Mouse (Mus musculus) lung, postnatal 0 days (tissue): ENCODE data around the gene Arhgef19. TPM values are rescaled to one million over a fixed set of nuclear protein-coding genes. Genes with fewer than 3 reads are reported as not detected.

Experiments used
- ATAC-seq: fragments of 200-750 bp; cut with Nextera tagmentation; 2 replicates; pipeline ENCODE4 v1.8.0; 2017; ENCODE audit warnings: moderate library complexity
- DNase-seq: peaks from one replicate; pipeline ENCODE4 v3.0.0-alpha.2; 2016; ENCODE audit warnings: low spot score
- H3K27ac ChIP-seq: fragments of 300-500 bp; sonication (generic); 2 replicates; pipeline ENCODE4 v1.5.1; 2014; ENCODE audit warnings: antibody characterized with exemption, mild to moderate bottlenecking, low read length, mixed read lengths
- H3K27me3 ChIP-seq: fragments of 300-500 bp; sonication (generic); replicated peaks from 2 replicates; pipeline ENCODE4 v1.6.1; 2014; ENCODE audit warnings: low read length, mixed read lengths; ENCODE audit not compliant: insufficient read depth
- H3K36me3 ChIP-seq: fragments of 300-500 bp; sonication (generic); 2 replicates; pipeline ENCODE4 v1.6.1; 2014; ENCODE audit warnings: low read length, mixed read lengths; ENCODE audit not compliant: insufficient read depth
- H3K4me1 ChIP-seq: fragments of 300-500 bp; sonication (generic); 2 replicates; pipeline ENCODE4 v1.6.1; 2014; ENCODE audit warnings: antibody characterized with exemption, low read depth, low read length, mixed read lengths; ENCODE audit not compliant: insufficient read depth
- H3K4me2 ChIP-seq: fragments of 300-500 bp; sonication (generic); replicated peaks from 2 replicates; pipeline ENCODE4 v1.6.1; 2014; ENCODE audit warnings: low read depth, mild to moderate bottlenecking, low read length, moderate library complexity, mixed read lengths
- H3K4me3 ChIP-seq: fragments of 300-500 bp; sonication (generic); 2 replicates; pipeline ENCODE4 v1.5.1; 2014; ENCODE audit warnings: low read depth, low read length
- H3K9ac ChIP-seq: fragments of 300-500 bp; sonication (generic); replicated peaks from 2 replicates; pipeline ENCODE4 v1.6.1; 2014; ENCODE audit warnings: low read depth, mild to moderate bottlenecking
- H3K9me3 ChIP-seq: fragments of 300-500 bp; sonication (generic); 2 replicates; pipeline ENCODE4 v1.6.1; 2016; ENCODE audit warnings: low read length, mixed read lengths
- CTCF ChIP-seq: IDR thresholded peaks from 2 replicates; pipeline ENCODE4 v1.5.1; 2016; ENCODE audit warnings: antibody characterized with exemption, mild to moderate bottlenecking
- EP300 ChIP-seq: IDR thresholded peaks from 2 replicates; pipeline ENCODE4 v1.6.1; 2016; ENCODE audit warnings: antibody characterized with exemption, mild to moderate bottlenecking, control low read depth
- WGBS: fragments of 180-500 bp; shearing (Covaris S2); extraction: QIAGEN DNeasy Blood & Tissue Kit; methylation state at CpG from one replicate; pipeline ENCODE4 v1.1.7; 2014; 5-methylcytosine and 5-hydroxymethylcytosine counted together
- polyA plus RNA-seq: library from polyadenylated mRNA; unstranded; fragments of >200 nt; fragmentation: Nextera tagmentation; extraction: Ambion mirVana; gene quantifications from 2 replicates; pipeline ENCODE4 v1.2.1, GENCODE M21; 2015

Gene Arhgef19
- polyA plus RNA-seq, 1 experiment from 2014 or later = 2.9 TPM

GRCm38 (mm10) chr4:141267250-141267649 lies 28.0 kb downstream of the Arhgef19 start:
- H3K9me3 ChIP-seq = no peaks in the 10 kb centered on the region
- DNase-seq (no peak), ATAC-seq (no peak)
- no peak for TF ChIP-seq CTCF
- TF ChIP-seq EP300 = no peak
- peaks cover 3% of the 10 kb centered on the region; the same call in 1 of the 2 replicates for H3K4me1 ChIP-seq
- 71% methylated on average over 3 of the region's 3 CpGs for WGBS
- H3K9ac ChIP-seq = no peak overlapping the region
- H3K27ac ChIP-seq = no peak overlapping the region
- H3K36me3 ChIP-seq = no peaks in the 10 kb centered on the region
- H3K4me3 ChIP-seq = no peak overlapping the region
- H3K4me2 ChIP-seq = no peak overlapping the region
- H3K27me3 ChIP-seq = no peaks in the 10 kb centered on the region

GRCm38 (mm10) chr4:141267837-141268236 lies 28.5 kb downstream of the Arhgef19 start:
- no peak overlapping the region for H3K27ac ChIP-seq
- no peak overlapping the region for H3K4me3 ChIP-seq
- DNase-seq (peak; percentile 71), ATAC-seq (no peak)
- no peaks in the 10 kb centered on the region for H3K9me3 ChIP-seq
- TF ChIP-seq CTCF = peak; percentile 92
- no peak for TF ChIP-seq EP300
- H3K36me3 ChIP-seq = no peaks in the 10 kb centered on the region
- peaks cover 3% of the 10 kb centered on the region; the same call in 1 of the 2 replicates for H3K4me1 ChIP-seq
- 33% methylated on average over 9 of the region's 9 CpGs for WGBS
- no peaks in the 10 kb centered on the region for H3K27me3 ChIP-seq
- H3K9ac ChIP-seq = no peak overlapping the region
- H3K4me2 ChIP-seq = no peak overlapping the region

- H3K36me3 ChIP-seq = no peaks in the 10 kb centered on the region; the same call in 1 of the 2 replicates
- H3K4me3 ChIP-seq = no peak overlapping the region
- peak; percentile 56 for TF ChIP-seq CTCF
- TF ChIP-seq EP300 = no peak
- H3K4me2 ChIP-seq = no peak overlapping the region
- ATAC-seq (no peak), DNase-seq (no peak)
- 70% methylated on average over 4 of the region's 4 CpGs for WGBS
- H3K27ac ChIP-seq = no peak overlapping the region
- peaks cover 3% of the 10 kb centered on the region; the same call in 1 of the 2 replicates for H3K4me1 ChIP-seq
- no peaks in the 10 kb centered on the region for H3K27me3 ChIP-seq
- no peaks in the 10 kb centered on the region for H3K9me3 ChIP-seq
- H3K9ac ChIP-seq = no peak overlapping the region
Observed at GRCm38 (mm10) chr4:141268350-141268749, 29.1 kb downstream of the Arhgef19 start.

GRCm38 (mm10) chr4:141269080-141269479 lies 29.8 kb downstream of the Arhgef19 start:
- 66% methylated on average over 5 of the region's 6 CpGs for WGBS
- Histone ChIP-seq H3K4me1 (peaks cover 3% of the 10 kb centered on the region; the same call in 1 of the 2 replicates), H3K27me3 (no peaks in the 10 kb centered on the region), H3K4me2 (no peak overlapping the region), H3K36me3 (no peaks in the 10 kb centered on the region; the same call in 1 of the 2 replicates), H3K27ac (no peak overlapping the region), H3K4me3 (no peak overlapping the region), H3K9me3 (no peaks in the 10 kb centered on the region), H3K9ac (no peak overlapping the region)
- ATAC-seq = no peak
- DNase-seq = peak; percentile 80
- TF ChIP-seq CTCF = peak; percentile 37
- TF ChIP-seq EP300 = no peak

GRCm38 (mm10) chr4:141270201-141270940 lies 31.1 kb downstream of the Arhgef19 start:
- no peak for ATAC-seq
- Histone ChIP-seq H3K9me3 (no peaks in the 10 kb centered on the region), H3K27ac (no peak overlapping the region)

DNA sequence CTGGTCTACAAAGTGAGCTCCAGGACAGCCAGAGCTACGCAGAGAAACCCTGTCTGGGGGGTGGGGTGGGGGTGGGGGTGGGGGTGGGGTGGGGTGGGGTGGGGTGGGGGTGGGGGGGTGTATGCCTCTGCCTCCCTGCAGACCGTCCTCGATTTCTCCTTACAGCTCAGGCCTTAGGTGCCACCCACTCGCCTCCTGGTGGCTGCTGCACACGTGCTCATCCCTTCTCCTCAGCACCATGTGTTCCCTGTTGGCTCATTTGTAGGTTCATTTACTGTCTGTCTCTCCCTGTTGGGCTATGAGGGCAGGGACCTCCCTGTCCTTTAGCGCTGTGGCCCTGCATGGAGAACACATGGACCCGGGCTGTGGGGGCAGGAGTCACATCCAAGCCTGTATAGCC lies 31.9 kb downstream of the Arhgef19 start:
- no peak overlapping the region for H3K4me2 ChIP-seq
- no peak for ATAC-seq
- no peak overlapping the region for H3K4me3 ChIP-seq
- DNase-seq = peak; percentile 44
- H3K27ac ChIP-seq = peak overlapping the region; percentile 81
- WGBS = 67% methylated on average over 6 of the region's 7 CpGs
- H3K36me3 ChIP-seq = no peaks in the 10 kb centered on the region; the same call in 1 of the 2 replicates
- H3K9ac ChIP-seq = no peak overlapping the region
- no peaks in the 10 kb centered on the region for H3K27me3 ChIP-seq
- TF ChIP-seq EP300 = no peak
- peak; percentile 50 for TF ChIP-seq CTCF
- no peaks in the 10 kb centered on the region for H3K9me3 ChIP-seq
- H3K4me1 ChIP-seq = peaks cover 3% of the 10 kb centered on the region; the same call in 1 of the 2 replicates

More at GRCm38 (mm10) chr4:141270201-141270940, 31.1 kb downstream of the Arhgef19 start:
- H3K4me3 ChIP-seq = no peak overlapping the region
- no peak for DNase-seq
- no peak overlapping the region for H3K4me2 ChIP-seq
- WGBS = 70% methylated on average over 15 of the region's 15 CpGs
- no peaks in the 10 kb centered on the region; the same call in 1 of the 2 replicates for H3K36me3 ChIP-seq
- H3K9ac ChIP-seq = no peak overlapping the region
- H3K27me3 ChIP-seq = no peaks in the 10 kb centered on the region
- peaks cover 3% of the 10 kb centered on the region; the same call in 1 of the 2 replicates for H3K4me1 ChIP-seq
- TF ChIP-seq CTCF = no peak
- TF ChIP-seq EP300 = no peak
